Mouse (Mus musculus): ENCODE results near the gene Def8. TPM values are rescaled to one million over a fixed set of nuclear protein-coding genes. Genes with fewer than 3 reads are reported as not detected.
A peak's percentile ranks its signal among the peaks of the same experiment; 100 is the strongest.

Gene Def8
- 28.7 and 32.1 TPM in 2 replicates for polyA plus RNA-seq (2012; rRNA removed)

DNA sequence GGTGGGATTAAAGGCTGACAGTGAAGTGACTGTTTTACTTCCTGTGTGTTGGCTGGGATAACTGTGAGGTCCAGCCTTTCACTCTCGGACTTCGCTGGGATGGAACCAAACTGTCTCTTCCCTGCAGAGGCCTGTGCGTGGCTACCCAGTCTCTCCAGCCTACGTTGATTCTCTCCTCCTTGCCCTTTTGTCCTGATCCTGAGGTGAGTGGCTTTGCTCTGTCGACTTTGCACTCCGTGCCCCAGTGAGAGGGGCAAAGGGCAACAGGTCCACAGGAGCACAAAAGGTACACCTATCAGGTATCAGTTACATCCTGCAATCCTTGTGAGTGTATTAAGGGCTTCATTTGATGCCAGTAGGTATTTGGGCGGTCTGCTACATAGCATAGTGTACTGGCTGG is at the start of gene Def8:
Def8 (plus strand) TSS at position 87 of the 400 bp plus-strand sequence.
- DNase-seq (ENCODE audit: low spot score), result no peak

DNA sequence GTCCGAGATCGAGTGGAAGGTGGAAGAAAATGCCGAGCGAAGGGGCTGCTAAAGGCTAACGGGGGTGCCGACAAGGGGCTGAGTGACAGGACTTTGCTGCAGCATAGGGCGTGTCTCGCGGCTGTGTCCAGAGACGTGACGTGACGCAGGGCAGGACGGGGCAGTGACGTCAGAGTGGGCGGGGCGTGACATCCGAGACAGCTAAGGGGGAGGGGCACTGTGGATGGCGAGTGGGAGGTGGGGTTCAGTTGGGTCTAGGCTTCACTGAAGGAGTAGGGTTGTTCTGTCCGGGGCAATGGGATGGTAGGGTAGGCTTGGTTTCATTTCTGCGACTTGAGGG is 49.1 kb upstream of the Def8 start:
- peak; percentile 89 for DNase-seq (ENCODE audit: low spot score)

DNA sequence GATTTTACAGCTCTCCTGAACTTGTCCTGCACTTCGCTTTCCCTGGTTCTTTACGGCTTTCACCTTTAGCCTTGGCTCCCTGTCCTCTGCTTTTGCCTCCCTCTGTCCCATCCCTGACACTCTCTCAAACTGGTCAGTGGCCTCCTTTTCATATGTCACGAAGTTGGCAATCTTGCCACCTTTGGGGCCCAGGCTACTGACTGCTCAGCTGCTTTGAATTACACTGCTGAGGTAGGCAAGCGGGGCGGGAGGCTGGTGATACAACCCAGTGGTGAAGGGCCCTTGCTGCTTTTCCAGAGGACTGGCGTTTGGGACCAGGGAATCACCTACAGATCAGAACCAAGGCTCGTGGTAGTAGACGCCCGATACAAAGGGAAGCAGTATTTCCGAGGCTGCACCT is 47.6 kb upstream of the Def8 start:
- DNase-seq (ENCODE audit: low spot score), result no peak

DNA sequence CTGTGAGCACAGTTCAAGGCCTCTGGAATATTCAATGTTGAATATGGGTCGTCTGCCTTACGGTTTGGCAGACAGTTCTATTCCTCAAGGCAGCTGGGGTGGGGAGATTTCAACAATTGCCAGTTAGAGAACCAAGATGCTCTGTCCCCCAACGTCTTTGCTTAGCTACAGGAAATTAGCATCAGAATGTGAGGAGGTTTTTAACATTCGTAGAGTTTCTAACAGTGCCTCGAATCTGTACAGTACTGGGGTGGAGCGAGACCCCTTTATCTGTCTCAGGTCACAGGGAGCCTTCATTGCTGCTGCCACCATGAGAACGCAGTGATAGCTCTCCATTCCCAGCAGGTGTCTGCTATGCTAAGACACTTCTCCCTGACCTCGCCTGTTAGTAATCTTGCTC is 47.2 kb upstream of the Def8 start:
- DNase-seq (ENCODE audit: low spot score), result no peak

DNA sequence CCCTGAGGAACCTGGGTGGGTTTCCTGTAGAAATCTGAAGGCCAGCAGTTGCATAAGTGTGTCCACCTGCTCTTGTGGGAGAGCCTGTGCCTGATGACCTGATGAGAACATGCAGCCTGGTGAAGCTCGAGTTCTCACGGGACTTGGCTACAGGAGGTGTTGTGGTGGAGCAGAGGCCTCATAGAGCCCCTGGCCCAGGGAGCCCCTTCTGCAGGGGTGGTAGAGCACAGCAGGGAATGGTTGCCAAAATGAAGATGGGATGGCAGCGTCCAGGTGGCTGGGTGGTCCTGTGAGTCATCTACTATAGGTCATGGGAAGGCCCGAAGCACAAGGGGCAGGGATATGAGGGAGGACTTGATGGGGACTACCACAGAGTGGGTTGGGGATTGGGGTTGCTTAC is 41.6 kb upstream of the Def8 start:
- DNase-seq (ENCODE audit: low spot score), result no peak

DNA sequence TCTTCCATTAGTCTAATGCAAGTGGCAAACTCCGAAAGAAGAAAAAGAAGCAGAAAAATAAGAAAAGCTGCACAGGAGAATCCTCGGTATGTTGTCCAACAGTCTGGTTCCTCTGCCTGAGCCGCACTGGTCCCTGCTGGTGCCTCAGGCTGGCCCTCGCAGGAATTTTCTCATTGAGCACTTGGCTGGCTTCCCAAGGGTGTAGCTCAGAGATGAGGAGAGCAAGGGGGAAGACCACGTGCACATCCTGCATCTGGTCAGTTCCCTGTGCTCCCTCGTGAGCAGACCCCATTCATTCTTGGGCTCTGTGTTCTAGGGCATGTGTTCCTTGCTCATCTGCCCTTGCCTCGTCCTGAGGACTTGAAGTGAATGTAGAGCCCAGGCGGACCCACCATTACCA is 40.8 kb upstream of the Def8 start:
- DNase-seq (ENCODE audit: low spot score), result no peak

DNA sequence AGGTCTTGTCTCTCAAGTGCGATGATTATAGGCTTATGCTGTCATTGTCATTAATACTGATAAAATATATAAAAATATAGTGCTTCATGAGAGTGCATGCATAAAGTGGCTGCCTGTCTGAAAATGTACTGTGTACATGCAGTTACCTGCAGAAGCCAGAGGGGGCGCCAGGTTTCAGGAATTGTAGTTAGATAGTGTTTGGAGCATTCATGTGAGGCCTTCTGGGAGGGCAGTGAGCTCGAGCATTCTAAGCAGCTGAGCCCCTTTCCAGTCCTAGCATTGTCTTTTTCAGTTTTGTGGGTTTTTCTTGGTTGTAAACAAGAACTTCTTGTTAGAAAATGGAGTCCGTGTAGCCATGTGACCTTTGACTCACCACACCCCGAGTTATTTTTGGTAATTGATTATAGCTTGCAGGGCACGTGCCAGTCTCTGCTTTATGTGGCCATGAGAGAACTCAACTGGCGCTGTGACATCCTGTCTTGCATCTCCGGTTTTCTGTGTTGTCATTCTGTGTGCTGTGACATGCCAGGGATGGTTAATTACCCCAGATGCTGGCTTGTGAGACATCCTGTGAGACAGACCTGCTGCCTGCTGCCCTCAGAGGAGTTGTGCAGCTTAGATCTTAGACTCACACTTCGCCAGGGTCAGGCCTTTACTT is 38.3 kb upstream of the Def8 start:
- DNase-seq (ENCODE audit: low spot score), result no peak

DNA sequence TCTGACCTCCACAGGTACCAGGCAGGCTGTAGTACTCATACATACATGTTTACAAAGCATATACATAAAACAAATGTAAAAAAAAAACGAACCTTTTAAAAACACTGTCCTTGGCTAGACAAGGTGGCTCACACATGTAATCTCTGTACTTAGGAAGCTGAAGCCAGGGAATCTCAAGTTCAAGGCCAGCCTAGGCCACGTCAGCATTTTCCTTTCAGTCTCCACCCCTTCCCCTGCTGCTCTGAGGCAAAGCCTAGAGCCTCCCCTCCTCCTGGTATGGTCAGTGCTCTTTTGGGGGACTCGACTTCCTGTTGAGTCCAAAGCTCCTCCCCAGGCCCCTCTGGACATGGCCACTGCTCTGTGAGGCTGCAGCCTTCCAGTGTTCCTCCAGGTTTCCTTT is 36.3 kb upstream of the Def8 start:
- DNase-seq (ENCODE audit: low spot score), result no peak

DNA sequence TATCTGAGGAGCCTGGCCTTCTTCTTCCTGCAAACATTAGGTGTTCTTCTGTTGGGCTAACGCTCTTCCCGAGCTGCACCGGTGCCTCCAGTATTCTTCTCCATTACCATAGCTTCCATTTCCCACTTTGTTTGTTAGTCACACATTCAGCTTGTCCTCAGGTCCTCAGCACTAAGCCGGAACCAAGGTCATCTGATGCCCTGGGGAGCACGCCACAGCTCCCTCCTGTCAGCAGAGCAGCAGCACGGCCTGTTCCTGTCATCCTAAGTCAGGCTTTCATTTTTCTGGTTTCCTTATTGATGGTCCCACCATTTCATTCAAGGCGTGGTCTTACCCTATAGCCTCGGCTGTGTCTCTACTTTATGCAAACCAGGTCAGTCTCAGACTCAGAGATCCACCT is 35.5 kb upstream of the Def8 start:
- no peak for DNase-seq (ENCODE audit: low spot score)

DNA sequence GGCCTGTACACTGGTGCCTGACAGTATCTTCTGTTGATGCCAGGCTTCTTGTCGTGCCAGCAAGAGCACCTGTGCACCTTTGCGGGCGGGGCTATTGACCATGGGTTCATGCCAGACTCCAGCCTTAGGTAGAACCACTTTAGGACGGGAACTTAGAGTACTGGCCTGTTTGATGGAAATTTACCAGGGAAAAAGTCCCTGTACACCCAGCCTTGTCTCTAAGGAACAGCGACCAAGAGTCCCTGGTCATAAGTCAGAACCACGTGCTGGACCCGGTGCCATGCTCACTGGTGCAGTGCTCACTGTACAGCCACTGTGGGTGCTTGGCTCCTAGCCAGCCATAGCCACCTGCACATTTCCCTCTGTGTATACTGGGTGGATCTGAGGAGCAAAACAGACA is 34.3 kb upstream of the Def8 start:
- DNase-seq (ENCODE audit: low spot score), result no peak

DNA sequence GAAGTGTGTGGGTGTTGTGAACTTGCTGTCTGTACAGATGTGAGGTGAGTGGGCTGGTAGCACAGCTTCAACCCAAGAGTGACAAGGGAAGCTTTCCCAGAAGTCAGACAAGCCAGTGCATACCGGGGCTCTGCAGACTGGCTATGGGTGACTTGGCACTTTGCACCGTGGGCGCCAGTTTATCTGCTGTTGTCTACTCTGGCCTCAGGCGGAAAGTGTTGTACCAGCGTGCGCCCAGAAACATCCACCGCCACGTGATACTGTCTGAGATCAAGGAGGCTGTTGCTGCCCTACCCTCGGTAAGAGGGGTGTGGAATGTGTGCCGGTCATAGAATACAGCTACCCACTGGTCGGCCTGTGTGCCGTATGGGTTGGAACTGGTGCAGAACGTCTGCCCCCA is 25.0 kb upstream of the Def8 start:
- DNase-seq (ENCODE audit: low spot score), result no peak

DNA sequence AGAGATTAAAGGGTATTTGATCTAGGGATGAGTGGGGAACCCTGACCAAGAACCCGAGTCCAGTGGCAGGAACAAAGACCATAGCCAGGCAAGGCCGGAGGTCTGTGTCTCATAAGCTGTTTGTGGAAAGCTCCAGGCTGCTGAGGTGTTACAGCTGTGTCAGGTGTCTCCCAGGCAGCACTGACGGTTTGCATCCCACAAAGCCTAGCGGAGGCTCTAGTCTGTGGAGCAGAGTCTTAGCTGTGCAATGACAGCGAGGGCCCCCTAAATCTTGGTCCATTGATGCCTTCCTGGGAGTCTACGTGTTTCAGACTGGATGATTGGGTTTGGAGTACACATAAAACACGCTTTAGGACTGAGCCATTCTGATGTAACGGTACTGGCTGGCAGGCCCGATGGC is 21.4 kb upstream of the Def8 start:
- DNase-seq (ENCODE audit: low spot score), result no peak

DNA sequence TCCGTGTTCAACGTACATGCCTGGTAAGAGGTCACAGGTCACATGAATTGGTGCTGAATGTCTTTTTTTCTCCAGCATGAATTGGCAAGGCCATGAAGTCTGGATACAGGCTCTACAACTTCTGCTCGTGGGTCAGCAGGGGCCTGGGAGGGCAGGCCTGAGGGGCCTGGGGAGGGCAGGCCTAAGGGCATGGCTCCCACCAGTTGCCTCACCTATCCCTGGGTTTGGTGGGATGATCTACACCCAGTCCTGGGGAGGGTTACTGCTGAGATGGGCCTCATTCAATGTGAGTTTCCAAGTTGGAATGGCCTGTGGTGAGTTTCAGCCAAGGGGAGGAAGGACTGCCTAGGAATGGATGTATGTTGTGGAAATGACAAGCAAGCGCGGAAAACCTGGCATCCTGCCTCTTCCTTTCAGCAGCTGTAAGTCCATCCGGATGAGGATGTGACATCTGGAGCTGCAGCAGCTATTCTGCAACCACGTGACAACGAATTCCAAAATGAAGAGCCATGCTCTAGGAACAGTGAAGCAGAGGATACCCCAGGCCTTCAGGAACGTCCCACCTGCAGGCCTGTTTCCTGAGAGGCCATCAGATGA is 20.5 kb upstream of the Def8 start:
- DNase-seq (ENCODE audit: low spot score), result no peak

DNA sequence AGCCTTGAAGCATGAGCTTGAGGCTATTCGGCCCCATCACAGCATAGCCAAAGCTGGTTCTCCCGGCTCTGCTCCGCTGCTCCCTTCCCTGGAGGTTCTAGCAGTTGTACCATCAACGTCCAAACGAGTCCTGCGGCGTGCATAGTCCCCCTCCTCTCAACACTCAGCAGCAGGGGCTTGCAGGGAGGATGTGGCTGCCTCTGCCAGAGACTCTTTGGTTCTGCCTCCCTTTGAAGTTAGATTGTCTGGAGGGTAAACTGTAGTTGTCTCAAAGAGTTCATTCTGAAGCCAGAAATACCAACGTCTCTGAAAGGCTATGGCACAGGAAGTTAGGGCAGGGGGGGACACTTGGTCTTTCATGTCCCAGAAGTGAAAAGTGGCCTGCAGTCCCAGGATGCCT is 18.8 kb upstream of the Def8 start:
- DNase-seq (ENCODE audit: low spot score), result no peak

DNA sequence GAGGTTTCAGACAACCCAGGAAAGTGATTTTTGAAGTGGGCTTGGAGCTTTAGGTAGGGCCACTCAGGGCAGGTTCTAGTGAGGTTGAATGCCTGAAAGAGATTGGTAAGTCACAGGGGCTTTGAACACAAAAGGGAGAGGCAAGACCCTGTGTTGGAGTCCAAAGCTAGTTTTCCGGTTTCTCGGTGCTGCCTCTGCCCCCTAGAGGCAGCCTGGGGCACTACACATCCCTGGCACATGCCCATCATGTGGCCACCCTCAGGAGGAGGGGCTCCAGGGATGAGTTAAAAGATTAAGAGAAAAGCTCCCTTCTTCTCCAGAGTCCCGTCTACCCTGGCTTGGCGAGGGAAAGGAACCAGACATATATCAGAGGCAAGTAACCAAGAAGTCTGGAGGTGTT is 16.5 kb upstream of the Def8 start, which contains the start of gene Mc1r:
Mc1r (plus strand) TSS at position 322 of the 400 bp plus-strand sequence.
- peak; percentile 31 for DNase-seq (ENCODE audit: low spot score)

DNA sequence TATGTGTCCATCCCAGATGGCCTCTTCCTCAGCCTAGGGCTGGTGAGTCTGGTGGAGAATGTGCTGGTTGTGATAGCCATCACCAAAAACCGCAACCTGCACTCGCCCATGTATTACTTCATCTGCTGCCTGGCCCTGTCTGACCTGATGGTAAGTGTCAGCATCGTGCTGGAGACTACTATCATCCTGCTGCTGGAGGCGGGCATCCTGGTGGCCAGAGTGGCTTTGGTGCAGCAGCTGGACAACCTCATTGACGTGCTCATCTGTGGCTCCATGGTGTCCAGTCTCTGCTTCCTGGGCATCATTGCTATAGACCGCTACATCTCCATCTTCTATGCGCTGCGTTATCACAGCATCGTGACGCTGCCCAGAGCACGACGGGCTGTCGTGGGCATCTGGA is 15.7 kb upstream of the Def8 start:
- DNase-seq (ENCODE audit: low spot score), result no peak

DNA sequence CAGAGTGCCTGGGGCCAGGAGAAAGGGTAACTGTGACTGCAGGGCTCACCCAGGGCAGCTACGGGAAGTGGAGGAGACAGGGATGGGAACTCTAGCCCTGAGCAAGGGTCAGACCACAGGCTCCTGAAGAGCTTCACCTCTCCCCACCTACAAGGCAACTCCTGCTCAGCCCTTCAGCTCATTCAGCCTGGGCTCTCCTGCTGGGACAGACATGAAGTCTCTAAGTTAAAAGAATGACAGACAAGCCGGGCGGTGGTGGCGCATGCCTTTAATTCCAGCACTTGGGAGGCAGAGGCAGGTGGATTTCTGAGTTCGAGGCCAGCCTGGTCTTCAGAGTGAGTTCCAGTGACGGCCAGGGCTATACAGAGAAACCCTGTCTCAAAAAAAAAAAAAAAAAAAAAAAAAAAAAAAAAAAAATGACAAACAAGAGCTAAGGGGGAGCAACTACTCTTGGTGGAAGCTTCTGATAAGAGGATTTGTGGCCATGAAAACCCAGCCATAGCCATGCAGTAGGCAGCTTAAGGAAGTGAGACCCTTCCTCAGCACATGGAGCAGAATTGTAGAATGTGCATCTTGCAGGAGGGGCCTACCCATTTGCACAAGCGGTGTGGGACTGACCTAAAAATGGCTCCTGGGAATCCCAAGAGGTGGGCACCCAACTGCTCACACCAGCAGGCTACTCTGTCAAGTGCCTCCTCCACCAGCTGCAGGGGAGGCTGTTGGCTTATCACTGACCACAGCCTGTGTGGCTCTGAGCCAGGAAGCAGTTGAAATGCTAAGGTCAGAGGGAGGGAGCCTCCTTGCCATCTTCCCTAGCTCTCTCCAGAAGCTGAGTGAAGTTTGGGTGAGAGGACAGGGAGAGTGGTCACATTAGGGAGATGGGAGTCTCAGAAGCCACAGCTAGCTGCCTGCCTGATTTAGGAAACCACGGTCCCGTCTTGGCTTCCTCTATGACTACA is 14.5 kb upstream of the Def8 start:
- DNase-seq (ENCODE audit: low spot score), result no peak

DNA sequence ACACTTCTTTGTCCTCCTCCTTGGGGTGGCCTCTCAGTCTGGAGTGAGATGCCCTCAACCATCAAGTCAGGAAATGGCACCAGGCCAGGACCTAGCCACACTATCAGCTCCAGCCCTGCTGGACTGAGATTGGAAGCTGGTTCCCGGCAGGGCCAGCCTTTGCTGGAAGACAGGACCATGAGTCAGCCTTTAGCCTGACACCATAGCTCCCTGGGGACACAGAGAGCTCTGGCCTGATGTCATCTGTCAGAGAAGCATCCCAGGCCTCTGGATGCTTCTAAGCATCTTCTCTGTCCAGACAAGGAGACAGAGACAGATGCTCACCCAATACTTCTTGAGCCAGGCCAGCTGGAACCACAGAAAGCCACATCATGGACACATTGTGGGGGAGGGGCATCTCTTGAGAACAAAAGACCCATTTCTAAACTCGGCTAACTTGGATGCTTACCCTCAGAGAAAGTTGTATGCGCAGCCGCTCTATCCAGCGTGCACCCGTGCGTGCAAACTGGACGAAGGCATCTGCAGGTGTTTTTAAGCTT is 13.2 kb upstream of the Def8 start:
- peak; percentile 19 for DNase-seq (ENCODE audit: low spot score)

DNA sequence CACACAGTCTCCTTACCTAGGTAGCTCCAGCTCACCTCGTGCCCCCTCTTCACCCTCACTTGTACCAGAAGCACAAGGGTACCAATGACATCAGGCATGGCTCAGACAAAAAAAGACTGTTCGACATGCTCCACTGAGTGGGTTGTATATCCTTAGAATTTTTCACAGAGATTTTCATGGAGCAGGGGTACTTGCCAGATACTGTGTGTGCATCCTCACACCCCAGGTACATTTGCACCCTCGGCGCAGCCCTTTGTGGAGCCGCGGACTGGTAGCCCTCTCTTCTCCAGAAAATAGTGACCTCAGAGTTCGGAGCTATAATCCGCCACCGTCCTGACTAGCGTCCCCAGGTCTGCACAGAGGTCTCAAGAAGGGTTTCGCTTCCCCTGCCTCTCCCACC is 12.5 kb upstream of the Def8 start:
- no peak for DNase-seq (ENCODE audit: low spot score)

DNA sequence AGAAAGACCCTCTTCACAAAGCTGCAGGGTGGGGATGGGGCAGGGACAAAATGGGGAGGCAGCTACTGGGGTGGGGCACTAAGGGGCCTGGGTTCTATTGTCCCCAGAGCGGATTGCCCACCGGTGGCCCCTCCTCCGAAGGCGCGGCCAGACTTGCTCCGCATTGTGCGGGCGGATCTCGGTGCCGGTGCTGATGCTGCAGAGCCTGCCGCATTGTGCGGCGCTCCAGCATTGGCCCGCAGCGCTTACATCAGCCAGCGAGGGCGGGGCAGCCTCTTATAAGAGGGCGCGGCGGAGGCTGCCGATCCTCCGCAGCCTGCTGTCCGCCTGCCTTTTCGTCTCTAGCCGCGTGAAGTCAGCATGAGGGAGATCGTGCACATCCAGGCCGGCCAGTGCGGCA is 12.1 kb upstream of the Def8 start, which contains the start of gene Tubb3:
Tubb3 (plus strand) TSS at position 179 of the 400 bp plus-strand sequence.
- DNase-seq (ENCODE audit: low spot score), result peak; percentile 23

DNA sequence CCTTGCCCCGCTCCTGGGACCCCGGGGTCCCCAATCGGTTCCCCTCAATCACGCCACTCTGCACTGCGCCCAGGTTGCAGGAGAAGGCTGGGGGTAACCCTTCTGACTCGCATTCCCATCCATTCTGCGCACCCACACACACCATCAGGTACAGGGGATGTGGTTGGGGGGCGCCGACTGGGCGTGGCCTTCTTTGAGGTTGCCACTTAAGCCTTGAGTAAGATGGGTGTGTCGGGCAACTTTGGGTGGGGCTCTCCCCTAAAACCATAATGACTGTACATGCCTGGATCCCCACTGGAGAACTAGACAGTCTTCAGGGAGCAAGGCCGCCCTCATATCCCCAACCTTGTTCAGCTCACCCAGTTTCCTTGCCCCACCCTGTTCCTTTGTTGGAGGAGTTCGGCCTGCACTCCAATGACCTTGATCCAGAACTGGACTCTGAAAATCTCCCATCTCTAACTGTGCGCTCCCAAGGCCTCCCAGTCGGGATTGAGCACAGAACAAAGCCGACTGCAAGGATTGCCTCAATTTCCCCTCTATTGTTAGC is 11.5 kb upstream of the Def8 start:
- DNase-seq (ENCODE audit: low spot score), result no peak

DNA sequence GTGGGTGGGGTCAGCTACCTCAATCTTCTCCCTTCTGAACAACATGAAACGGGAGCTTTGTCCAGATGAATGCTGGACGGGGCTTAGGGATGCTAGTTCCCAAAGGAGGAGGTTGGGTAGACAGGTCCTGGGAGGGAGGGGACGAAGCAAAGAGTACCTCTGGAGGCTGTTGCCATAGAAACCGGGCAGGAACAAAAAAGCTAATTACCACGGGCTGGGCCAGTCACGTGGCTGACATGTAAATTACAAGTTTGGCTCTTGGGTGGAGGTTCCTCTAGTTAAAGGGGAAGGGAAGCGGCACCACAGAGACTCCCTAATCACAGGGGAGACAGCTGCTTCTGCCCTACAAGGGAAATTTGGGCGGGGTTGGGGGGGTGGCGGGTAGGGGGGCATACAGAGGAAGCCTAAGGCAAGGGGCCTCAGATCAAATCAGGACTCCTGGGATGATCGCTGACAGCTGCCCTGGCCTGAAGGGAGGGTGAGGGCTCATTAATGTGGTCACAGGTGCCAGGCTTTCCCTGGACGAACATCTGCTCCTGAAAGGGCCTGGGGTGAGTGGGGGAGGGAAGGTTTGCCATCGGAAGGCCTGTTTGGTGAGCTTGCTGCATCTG is 10.7 kb upstream of the Def8 start:
- no peak for DNase-seq (ENCODE audit: low spot score)

All from urinary bladder, adult 2 months (tissue).